Mouse (Mus musculus): ENCODE measurements around the gene Arhgef10l. TPM values are rescaled to one million over a fixed set of nuclear protein-coding genes. Genes with fewer than 3 reads are reported as not detected.
"Not testable (repeated sequence)": the region's sequence is repeated elsewhere in the genome, so short reads cannot be mapped to it uniquely, and the experiment has no call there.

Arhgef10l gene
- polyA plus RNA-seq, 1 experiment from 2014 or later = 34.1 TPM

GRCm38 (mm10) chr4:140579149-140579548, 86.7 kb downstream of the Arhgef10l start:
- POLR2A ChIA-PET = no interaction called here
- CTCF ChIA-PET = no interaction called here

GRCm38 (mm10) chr4:140576628-140577027, 89.2 kb downstream of the Arhgef10l start:
- no peak for DNase-seq (ENCODE audit: low read depth, low spot score)
- ATAC-seq = no peak
- in situ Hi-C loops (cut with MboI; ENCODE audit: low pct_unique_long_range_greater_than_20kb) = no loop called here
- no peaks in the 10 kb centered on the region for H3K27me3 ChIP-seq
- POLR2A ChIA-PET = no interaction called here
- CTCF ChIA-PET = no interaction called here
- TF ChIP-seq CTCF (IDR thresholded peaks at IDR 0.05) = no peak

More at GRCm38 (mm10) chr4:140579149-140579548, 86.7 kb downstream of the Arhgef10l start:
- in situ Hi-C loops (cut with MboI; ENCODE audit: low pct_unique_long_range_greater_than_20kb) = no loop called here
- no peak for TF ChIP-seq CTCF (IDR thresholded peaks at IDR 0.05)
- no peak for DNase-seq (ENCODE audit: low read depth, low spot score)
- ATAC-seq = no peak
- H3K27me3 ChIP-seq = no peaks in the 10 kb centered on the region

- CTCF ChIA-PET, POLR2A ChIA-PET: not testable (repeated sequence)
Measured at GRCm38 (mm10) chr4:140574863-140575262, 90.9 kb downstream of the Arhgef10l start.

GRCm38 (mm10) chr4:140572376-140572775, 93.4 kb downstream of the Arhgef10l start:
- ATAC-seq = no peak
- TF ChIP-seq CTCF (IDR thresholded peaks at IDR 0.05) = no peak
- in situ Hi-C loops (cut with MboI; ENCODE audit: low pct_unique_long_range_greater_than_20kb) = no loop called here
- DNase-seq (ENCODE audit: low read depth, low spot score) = no peak
- POLR2A ChIA-PET = no interaction called here
- CTCF ChIA-PET = no interaction called here
- no peaks in the 10 kb centered on the region for H3K27me3 ChIP-seq

More at GRCm38 (mm10) chr4:140574863-140575262, 90.9 kb downstream of the Arhgef10l start:
- DNase-seq (ENCODE audit: low read depth, low spot score); ATAC-seq; in situ Hi-C loops (cut with MboI; ENCODE audit: low pct_unique_long_range_greater_than_20kb); H3K27me3 ChIP-seq: not testable (repeated sequence)

- ATAC-seq (no peak), DNase-seq (ENCODE audit: low read depth, low spot score) (no peak)
- in situ Hi-C loops (cut with MboI; ENCODE audit: low pct_unique_long_range_greater_than_20kb) = no loop called here
- POLR2A ChIA-PET = no interaction called here
- CTCF ChIA-PET = no interaction called here
- TF ChIP-seq CTCF (IDR thresholded peaks at IDR 0.05) = no peak
- H3K27me3 ChIP-seq = no peaks in the 10 kb centered on the region
Measured at GRCm38 (mm10) chr4:140569394-140569793, 96.4 kb downstream of the Arhgef10l start.

GRCm38 (mm10) chr4:140567911-140568480, 97.8 kb downstream of the Arhgef10l start:
- no peak for DNase-seq (ENCODE audit: low read depth, low spot score)
- POLR2A ChIA-PET = no interaction called here
- ATAC-seq = no peak
- CTCF ChIA-PET = no interaction called here
- TF ChIP-seq CTCF (IDR thresholded peaks at IDR 0.05) = no peak
- in situ Hi-C loops (cut with MboI; ENCODE audit: low pct_unique_long_range_greater_than_20kb) = no loop called here
- no peaks in the 10 kb centered on the region for H3K27me3 ChIP-seq

- CTCF ChIA-PET = no interaction called here
- ATAC-seq (no peak), DNase-seq (ENCODE audit: low read depth, low spot score) (no peak)
- POLR2A ChIA-PET = no interaction called here
- no peak for TF ChIP-seq CTCF (IDR thresholded peaks at IDR 0.05)
- no peaks in the 10 kb centered on the region for H3K27me3 ChIP-seq
- in situ Hi-C loops (cut with MboI; ENCODE audit: low pct_unique_long_range_greater_than_20kb) = no loop called here
Measured at GRCm38 (mm10) chr4:140566785-140567184, 99.0 kb downstream of the Arhgef10l start.

GRCm38 (mm10) chr4:140564459-140564858, 101.4 kb downstream of the Arhgef10l start:
- POLR2A ChIA-PET; DNase-seq (ENCODE audit: low read depth, low spot score); H3K27me3 ChIP-seq; CTCF ChIA-PET; ATAC-seq; in situ Hi-C loops (cut with MboI; ENCODE audit: low pct_unique_long_range_greater_than_20kb): not testable (repeated sequence)

GRCm38 (mm10) chr4:140562461-140563178, 103.2 kb downstream of the Arhgef10l start:
- DNase-seq (ENCODE audit: low read depth, low spot score) (no peak), ATAC-seq (no peak)
- no peaks in the 10 kb centered on the region for H3K27me3 ChIP-seq
- no peak for TF ChIP-seq CTCF (IDR thresholded peaks at IDR 0.05)
- ChIA-PET POLR2A (no interaction called here), CTCF (no interaction called here)
- in situ Hi-C loops (cut with MboI; ENCODE audit: low pct_unique_long_range_greater_than_20kb) = no loop called here

- no peaks in the 10 kb centered on the region for H3K27me3 ChIP-seq
- POLR2A ChIA-PET = no interaction called here
- no peak for DNase-seq (ENCODE audit: low read depth, low spot score)
- ATAC-seq = no peak
- CTCF ChIA-PET = no interaction called here
- in situ Hi-C loops (cut with MboI; ENCODE audit: low pct_unique_long_range_greater_than_20kb) = no loop called here
- no peak for TF ChIP-seq CTCF (IDR thresholded peaks at IDR 0.05)
Measured at GRCm38 (mm10) chr4:140561744-140562143, 104.1 kb downstream of the Arhgef10l start.

GRCm38 (mm10) chr4:140559862-140560261, 106.0 kb downstream of the Arhgef10l start:
- no peak for TF ChIP-seq CTCF (IDR thresholded peaks at IDR 0.05)
- DNase-seq (ENCODE audit: low read depth, low spot score) = no peak
- in situ Hi-C loops (cut with MboI; ENCODE audit: low pct_unique_long_range_greater_than_20kb) = no loop called here
- POLR2A ChIA-PET = no interaction called here
- no peak for ATAC-seq
- CTCF ChIA-PET = interaction anchor here (1.2 kb wide), 1 partner anchor 8 kb away, joined by 3 read pairs; no protein-coding TSS in a partner anchor
- no peaks in the 10 kb centered on the region for H3K27me3 ChIP-seq

- in situ Hi-C loops (cut with MboI; ENCODE audit: low pct_unique_long_range_greater_than_20kb) = no loop called here
- TF ChIP-seq CTCF (IDR thresholded peaks at IDR 0.05) = no peak
- no peak for DNase-seq (ENCODE audit: low read depth, low spot score)
- POLR2A ChIA-PET = no interaction called here
- CTCF ChIA-PET = no interaction called here
- no peaks in the 10 kb centered on the region for H3K27me3 ChIP-seq
- no peak for ATAC-seq
Measured at GRCm38 (mm10) chr4:140558193-140558592, 107.6 kb downstream of the Arhgef10l start.
